Mouse (Mus musculus) myocyte (in vitro differentiated cells): ENCODE measurements around the gene Plekha7. TPM values are rescaled to one million over a fixed set of nuclear protein-coding genes. Genes with fewer than 3 reads are reported as not detected.

ENCODE experiments used
- H3K27me3 ChIP-seq: one replicate; pipeline ENCODE4 v1.6.1; 2011; ENCODE audit not compliant: control insufficient read depth, insufficient read depth, insufficient read length
- H3K36me3 ChIP-seq: one replicate; pipeline ENCODE4 v1.6.1; 2011; ENCODE audit not compliant: control insufficient read depth, insufficient read depth
- H3K4me2 ChIP-seq: one replicate; pipeline ENCODE4 v1.6.1; 2011; ENCODE audit warnings: low read depth, control low read depth
- H3K4me3 ChIP-seq: one replicate; pipeline ENCODE4 v1.5.1; 2011; ENCODE audit warnings: mild to moderate bottlenecking, control low read depth, moderate library complexity
- H3K79me2 ChIP-seq: one replicate; pipeline ENCODE4 v1.6.1; 2011; ENCODE audit not compliant: control insufficient read depth, insufficient read depth
- H3ac ChIP-seq: one replicate; pipeline ENCODE4 v1.6.1; 2011; ENCODE audit not compliant: control insufficient read depth, insufficient read length
- CEBPB ChIP-seq: IDR thresholded peaks from 2 replicates; pipeline ENCODE4 v1.6.1; 2011; ENCODE audit warnings: mild to moderate bottlenecking, moderate library complexity; ENCODE audit not compliant: poor library complexity, insufficient read depth, severe bottlenecking
- E2F4 ChIP-seq: IDR thresholded peaks from one replicate; pipeline ENCODE4 v1.6.1; 2011; ENCODE audit warnings: mild to moderate bottlenecking, control low read depth, moderate library complexity; ENCODE audit not compliant: insufficient read depth
- MAX ChIP-seq: IDR thresholded peaks from one replicate; pipeline ENCODE4 v1.6.1; 2011; ENCODE audit warnings: low read depth, mild to moderate bottlenecking, control low read depth
- MYOD1 ChIP-seq, 3 experiments: IDR thresholded peaks; one replicate each; pipeline ENCODE4 v1.6.1; 2011; ENCODE audit warnings: control low read depth in 2 of 3, low read depth in 2 of 3, mild to moderate bottlenecking in 2 of 3, moderate library complexity in 1 of 3; ENCODE audit not compliant: insufficient read length in 2 of 3, control insufficient read depth in 1 of 3
- MYOG ChIP-seq, 3 experiments: IDR thresholded peaks; one replicate each; pipeline ENCODE4 v1.6.1; 2011; ENCODE audit warnings: control low read depth in 2 of 3, low read depth in 2 of 3, mild to moderate bottlenecking in 2 of 3; ENCODE audit not compliant: insufficient read length in 2 of 3, control insufficient read depth in 1 of 3, insufficient read depth in 1 of 3
- POLR2A ChIP-seq: IDR thresholded peaks from one replicate; pipeline ENCODE4 v1.6.1; 2011; ENCODE audit warnings: low read depth, mild to moderate bottlenecking, control low read depth, moderate library complexity; ENCODE audit not compliant: insufficient read length
- POLR2AphosphoS2 ChIP-seq: IDR thresholded peaks from one replicate; pipeline ENCODE4 v1.6.1; 2011; ENCODE audit warnings: low read depth, control low read depth; ENCODE audit not compliant: insufficient read length
- REST ChIP-seq: IDR thresholded peaks from one replicate; pipeline ENCODE4 v1.6.1; 2011; ENCODE audit warnings: mild to moderate bottlenecking, control low read depth, moderate library complexity; ENCODE audit not compliant: insufficient read depth, insufficient read length
- SRF ChIP-seq: IDR thresholded peaks from one replicate; pipeline ENCODE4 v1.6.1; 2011; ENCODE audit warnings: low read depth; ENCODE audit not compliant: control insufficient read depth, insufficient read length
- TCF12 ChIP-seq: IDR thresholded peaks from one replicate; pipeline ENCODE4 v1.6.1; 2011; ENCODE audit warnings: mild to moderate bottlenecking, control low read depth; ENCODE audit not compliant: poor library complexity, insufficient read depth, severe bottlenecking
- TCF3 ChIP-seq: IDR thresholded peaks from one replicate; pipeline ENCODE4 v1.6.1; 2011; ENCODE audit warnings: low read depth, control low read depth; ENCODE audit not compliant: insufficient read length
- USF1 ChIP-seq: IDR thresholded peaks from one replicate; pipeline ENCODE4 v1.6.1; 2011; ENCODE audit warnings: low read depth, mild to moderate bottlenecking, control low read depth, moderate library complexity
- polyA plus RNA-seq: library from polyadenylated mRNA; unstranded; fragments of >200 nt; fragmentation: generic; extraction: Trizol; gene quantifications from one replicate; pipeline ENCODE4 v1.2.1, GENCODE M21; 2012; ENCODE audit warnings: missing spikeins

The Plekha7 gene
- polyA plus RNA-seq, 1 experiment = 2.6 TPM

- H3K79me2 ChIP-seq = no peaks in the 10 kb centered on the region
Observed at GRCm38 (mm10) chr7:116286173-116286572, 22.0 kb downstream of the Plekha7 start.

GRCm38 (mm10) chr7:116285216-116285615 lies 23.0 kb downstream of the Plekha7 start:
- TF ChIP-seq E2F4 = no peak
- no peak for TF ChIP-seq MYOG (IDR thresholded peaks at IDR 0.05; ENCODE audit: control insufficient read depth in 1 of 3, insufficient read depth in 1 of 3, insufficient read length in 2 of 3, low read depth in 2 of 3)
- no peak for TF ChIP-seq MYOD1 (IDR thresholded peaks at IDR 0.05; ENCODE audit: control insufficient read depth in 1 of 3, insufficient read length in 2 of 3, low read depth in 2 of 3)
- TF ChIP-seq SRF = no peak
- no peak for TF ChIP-seq USF1
- TF ChIP-seq CEBPB = no peak
- TF ChIP-seq REST = no peak
- TF ChIP-seq POLR2A = no peak
- TF ChIP-seq MAX = no peak
- TF ChIP-seq TCF3 = no peak
- TF ChIP-seq TCF12 = no peak
- TF ChIP-seq POLR2AphosphoS2 = no peak
- Histone ChIP-seq H3ac (no peak overlapping the region), H3K36me3 (no peaks in the 10 kb centered on the region), H3K79me2 (no peaks in the 10 kb centered on the region), H3K27me3 (peaks cover 24% of the 10 kb centered on the region), H3K4me2 (no peak overlapping the region), H3K4me3 (no peak overlapping the region)

More at GRCm38 (mm10) chr7:116286173-116286572, 22.0 kb downstream of the Plekha7 start:
- Histone ChIP-seq H3K4me3 (no peak overlapping the region), H3K4me2 (no peak overlapping the region), H3K36me3 (no peaks in the 10 kb centered on the region), H3K27me3 (peaks cover 15% of the 10 kb centered on the region), H3ac (no peak overlapping the region)
- no peak for TF ChIP-seq SRF
- TF ChIP-seq MYOG (IDR thresholded peaks at IDR 0.05; ENCODE audit: control insufficient read depth in 1 of 3, insufficient read depth in 1 of 3, insufficient read length in 2 of 3, low read depth in 2 of 3) = no peak
- no peak for TF ChIP-seq POLR2A
- TF ChIP-seq POLR2AphosphoS2 = no peak
- TF ChIP-seq CEBPB = no peak
- TF ChIP-seq TCF12 = no peak
- TF ChIP-seq TCF3 = no peak
- TF ChIP-seq MYOD1 (IDR thresholded peaks at IDR 0.05; ENCODE audit: control insufficient read depth in 1 of 3, insufficient read length in 2 of 3, low read depth in 2 of 3) = no peak
- TF ChIP-seq USF1 = no peak
- no peak for TF ChIP-seq E2F4
- no peak for TF ChIP-seq REST
- no peak for TF ChIP-seq MAX

DNA sequence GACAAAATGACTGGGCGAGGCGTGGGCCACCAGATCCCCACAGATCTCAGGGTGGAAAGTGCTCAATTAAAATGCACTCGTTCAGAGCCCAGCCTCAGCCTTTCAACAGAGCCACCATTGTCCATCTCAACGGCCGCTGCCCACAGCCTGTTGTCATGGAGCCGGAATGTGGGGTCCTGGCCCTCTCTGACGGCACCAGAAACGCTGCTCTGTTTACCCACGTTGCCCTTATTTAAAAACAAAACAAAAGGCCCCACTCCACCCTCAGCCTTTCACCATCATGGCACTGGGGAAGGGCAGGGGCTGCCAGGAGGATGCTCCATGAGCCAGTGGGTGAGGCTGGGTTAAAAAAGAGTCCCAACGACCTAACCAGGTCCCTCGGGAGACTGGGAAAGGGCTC lies 25.4 kb downstream of the Plekha7 start:
- Histone ChIP-seq H3K4me3 (no peak overlapping the region), H3K4me2 (no peak overlapping the region), H3K36me3 (no peaks in the 10 kb centered on the region), H3ac (no peak overlapping the region), H3K27me3 (peaks cover 31% of the 10 kb centered on the region), H3K79me2 (no peaks in the 10 kb centered on the region)
- TF ChIP-seq MAX (no peak), USF1 (no peak), TCF12 (no peak), POLR2A (no peak), MYOD1 (IDR thresholded peaks at IDR 0.05; ENCODE audit: control insufficient read depth in 1 of 3, insufficient read length in 2 of 3, low read depth in 2 of 3) (no peak), CEBPB (no peak), SRF (no peak), REST (no peak), TCF3 (no peak), E2F4 (no peak), MYOG (IDR thresholded peaks at IDR 0.05; ENCODE audit: control insufficient read depth in 1 of 3, insufficient read depth in 1 of 3, insufficient read length in 2 of 3, low read depth in 2 of 3) (no peak), POLR2AphosphoS2 (no peak)

DNA sequence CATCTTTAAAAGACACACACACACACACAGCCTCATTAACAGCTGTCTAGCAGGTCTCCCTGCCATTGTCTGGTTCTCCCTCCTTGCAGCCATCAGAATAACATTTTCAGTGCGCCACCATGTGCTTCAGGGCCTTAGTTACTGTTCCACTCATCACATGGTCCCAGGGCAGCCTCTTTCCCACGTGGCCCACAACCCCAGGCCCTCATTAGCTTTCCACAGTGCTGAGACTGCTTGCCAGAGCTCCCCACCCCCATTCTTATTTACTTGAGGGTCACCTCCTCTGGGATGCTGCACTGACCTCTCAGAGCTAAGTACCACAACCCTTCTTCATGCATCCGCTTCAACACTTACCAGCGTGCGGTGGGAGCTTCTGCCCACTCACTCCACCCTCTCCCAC lies 28.1 kb downstream of the Plekha7 start:
- Histone ChIP-seq H3K27me3 (peaks cover 42% of the 10 kb centered on the region), H3K79me2 (no peaks in the 10 kb centered on the region), H3K4me2 (no peak overlapping the region), H3K4me3 (no peak overlapping the region), H3K36me3 (no peaks in the 10 kb centered on the region), H3ac (no peak overlapping the region)
- no peak for TF ChIP-seq REST
- TF ChIP-seq SRF = no peak
- TF ChIP-seq MAX = no peak
- TF ChIP-seq TCF12 = no peak
- TF ChIP-seq POLR2AphosphoS2 = no peak
- TF ChIP-seq E2F4 = no peak
- TF ChIP-seq POLR2A = no peak
- no peak for TF ChIP-seq USF1
- TF ChIP-seq MYOD1 (IDR thresholded peaks at IDR 0.05; ENCODE audit: control insufficient read depth in 1 of 3, insufficient read length in 2 of 3, low read depth in 2 of 3) = no peak
- no peak for TF ChIP-seq TCF3
- TF ChIP-seq MYOG (IDR thresholded peaks at IDR 0.05; ENCODE audit: control insufficient read depth in 1 of 3, insufficient read depth in 1 of 3, insufficient read length in 2 of 3, low read depth in 2 of 3) = no peak
- no peak for TF ChIP-seq CEBPB
